Mouse (Mus musculus) lung, postnatal 0 days (tissue): ENCODE measurements around the gene Slamf1.

Experiments
- CTCF ChIP-seq: IDR thresholded peaks from 2 replicates; pipeline ENCODE4 v1.5.1; 2016; ENCODE audit warnings: antibody characterized with exemption, mild to moderate bottlenecking
- EP300 ChIP-seq: IDR thresholded peaks from 2 replicates; pipeline ENCODE4 v1.6.1; 2016; ENCODE audit warnings: antibody characterized with exemption, mild to moderate bottlenecking, control low read depth

- TF ChIP-seq CTCF (no peak), EP300 (no peak)
Measured at GRCm38 (mm10) chr1:171770996-171771395, 4.1 kb downstream of the Slamf1 start.
